Mouse (Mus musculus): ENCODE results near the gene Slc12a7. TPM values are rescaled to one million over a fixed set of nuclear protein-coding genes. Genes with fewer than 3 reads are reported as not detected.

Gene Slc12a7
- polyA plus RNA-seq, 1 experiment from 2014 or later: 21.5 TPM

Other genes with a start within 250 kb of the Slc12a7 start
- gene Slc6a3, start 196.3 kb upstream of the Slc12a7 start, polyA plus RNA-seq (2015; fragmentation: Nextera tagmentation; extraction: Ambion mirVana): 0.10 and 0.13 TPM in 2 replicates
- 123 and 133 TPM in 2 replicates for gene Clptm1l, start 129.1 kb upstream of the Slc12a7 start, polyA plus RNA-seq (2015; fragmentation: Nextera tagmentation; extraction: Ambion mirVana)
- 8.4 and 9.1 TPM in 2 replicates for gene Tert, start 106.2 kb upstream of the Slc12a7 start, polyA plus RNA-seq (2015; fragmentation: Nextera tagmentation; extraction: Ambion mirVana)
- not detected in 2 replicates for gene Slc6a18, start 55.1 kb upstream of the Slc12a7 start, polyA plus RNA-seq (2015; fragmentation: Nextera tagmentation; extraction: Ambion mirVana)
- gene Slc6a19, start 28.2 kb upstream of the Slc12a7 start, polyA plus RNA-seq (2015; fragmentation: Nextera tagmentation; extraction: Ambion mirVana): 0.51 TPM in 1 of 2 replicates, not detected in the other
- 40.6 and 44.9 TPM in 2 replicates for gene Nkd2, start 114.5 kb downstream of the Slc12a7 start, polyA plus RNA-seq (2015; fragmentation: Nextera tagmentation; extraction: Ambion mirVana)
- 42.6 and 46.0 TPM in 2 replicates for gene Trip13, start 204.7 kb downstream of the Slc12a7 start, polyA plus RNA-seq (2015; fragmentation: Nextera tagmentation; extraction: Ambion mirVana)
- 63.5 and 68.6 TPM in 2 replicates for gene Brd9, start 204.7 kb downstream of the Slc12a7 start, polyA plus RNA-seq (2015; fragmentation: Nextera tagmentation; extraction: Ambion mirVana)
- not detected in 2 replicates for gene Zdhhc11, start 230.8 kb downstream of the Slc12a7 start, polyA plus RNA-seq (2015; fragmentation: Nextera tagmentation; extraction: Ambion mirVana)